Mouse (Mus musculus) lung, embryonic 15.5 days (tissue): ENCODE data around the gene Tspyl2. TPM values are rescaled to one million over a fixed set of nuclear protein-coding genes. Genes with fewer than 3 reads are reported as not detected.

Source experiments
- polyA plus RNA-seq: library from polyadenylated mRNA; unstranded; fragments of >200 nt; fragmentation: Nextera tagmentation; extraction: Ambion mirVana; gene quantifications from 2 replicates; pipeline ENCODE4 v1.2.1, GENCODE M21; 2015

The Tspyl2 gene
- polyA plus RNA-seq, 1 experiment from 2014 or later, result 30.7 TPM

Other genes with a start within 250 kb of the Tspyl2 start
- 3.0 and 3.8 TPM in 2 replicates for gene Iqsec2, start 198.2 kb downstream of the Tspyl2 start, polyA plus RNA-seq
- gene Kdm5c, start 109.4 kb downstream of the Tspyl2 start, polyA plus RNA-seq, result 37.8 and 43.4 TPM in 2 replicates
- 11.0 and 12.0 TPM in 2 replicates for gene Kantr, start 14.9 kb downstream of the Tspyl2 start, polyA plus RNA-seq
- gene Gpr173, start 26.3 kb upstream of the Tspyl2 start, polyA plus RNA-seq, result 3.1 and 3.3 TPM in 2 replicates
- gene Cldn34a, start 220.9 kb upstream of the Tspyl2 start, polyA plus RNA-seq, result not detected in 2 replicates